Mouse (Mus musculus): ENCODE data around the gene Twnk. TPM values are rescaled to one million over a fixed set of nuclear protein-coding genes. Genes with fewer than 3 reads are reported as not detected.

The Twnk gene
- total RNA-seq, 2 experiments from 2014 or later: 12.9 to 14.8 TPM

DNA sequence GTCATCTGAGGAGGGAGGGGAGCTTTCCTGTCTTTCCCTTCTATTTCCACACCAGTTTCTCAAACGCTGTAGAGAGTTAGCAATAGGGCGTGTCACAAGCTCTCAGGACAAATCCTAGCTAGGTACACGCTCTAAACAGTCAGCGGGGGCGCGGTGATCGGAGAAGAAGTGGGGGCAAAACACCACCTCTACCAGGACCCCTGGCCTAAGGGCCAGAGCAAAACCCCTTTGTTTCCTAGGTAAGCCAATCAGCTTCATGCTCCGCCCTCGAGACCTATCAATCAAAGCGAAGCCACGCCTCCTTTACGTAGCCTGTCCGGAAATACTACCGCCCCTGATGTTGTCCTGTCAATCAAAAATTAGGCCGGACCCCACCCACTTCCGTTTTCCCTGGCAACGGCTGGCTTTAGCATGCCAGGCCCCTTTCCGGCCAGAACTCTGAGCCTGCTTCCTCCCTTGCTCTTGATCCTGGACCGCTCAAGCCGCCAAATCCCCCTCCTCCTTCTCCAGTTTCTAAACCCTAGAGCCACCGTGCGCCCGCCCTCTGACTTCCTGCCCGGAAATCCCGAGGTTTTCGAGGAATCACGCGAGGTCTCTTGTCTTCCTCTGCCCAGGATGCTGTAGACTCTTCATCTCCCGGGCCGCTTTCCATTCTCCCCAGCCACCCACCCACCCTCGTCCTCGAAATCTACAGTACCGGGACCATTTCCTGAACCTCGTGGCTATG, 52.8 kb downstream of the Twnk start:
- peak overlapping the region; percentile 94 for H3K27ac ChIP-seq
- no peak for TF ChIP-seq CTCF (IDR thresholded peaks at IDR 0.05)
- intact Hi-C loops (cut with DNase I): loop anchor here (2.0 kb wide), 1 partner anchor 17 kb away; the partner anchor contains the start of gene Kazald1

DNA sequence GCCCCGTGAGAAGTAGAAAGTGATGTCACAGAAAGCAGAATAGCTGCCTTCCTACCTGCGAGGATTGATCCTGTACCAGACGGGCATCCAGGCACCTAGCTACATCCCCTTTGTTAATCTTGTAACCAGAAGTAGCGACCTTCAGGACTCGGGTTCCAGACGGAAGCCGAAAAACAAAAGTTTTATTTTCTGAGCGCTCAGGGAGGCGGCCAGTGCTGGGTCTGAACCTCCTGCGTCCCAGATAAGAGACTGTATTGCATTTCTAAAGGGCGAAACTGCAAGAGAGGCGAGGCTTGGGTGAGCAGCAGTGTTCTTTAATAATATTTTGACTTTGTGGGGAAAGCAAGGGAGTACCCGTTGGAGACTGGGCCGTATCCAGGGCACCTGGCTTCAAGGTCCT, 53.4 kb downstream of the Twnk start:
- TF ChIP-seq CTCF (IDR thresholded peaks at IDR 0.05): no peak

More for the DNA sequence above, 52.8 kb downstream of the Twnk start:
- peak overlapping the region; percentile 46 for H3K4me3 ChIP-seq
- DNase-seq (ENCODE audit: extremely low spot score in 1 of 2, low spot score in 2 of 2): peak; percentile 87

More for the DNA sequence above, 53.4 kb downstream of the Twnk start:
- peak overlapping the region; percentile 46 for H3K4me3 ChIP-seq
- no peak for DNase-seq (ENCODE audit: extremely low spot score in 1 of 2, low spot score in 2 of 2)
- intact Hi-C loops (cut with DNase I): loop anchor here (2.0 kb wide), 1 partner anchor 16 kb away; the partner anchor contains the start of gene Kazald1
- H3K27ac ChIP-seq: peak overlapping the region; percentile 94

Other genes starting within 250 kb of the Twnk start
- gene Pax2, start 249.6 kb upstream of the Twnk start, total RNA-seq (2021): under 1 TPM; 0.14 to 0.28 TPM
- gene Slf2, start 74.5 kb upstream of the Twnk start, total RNA-seq (2021): 10 to 100 TPM; 37.2 to 41.8 TPM
- gene Sema4g, start 16.6 kb upstream of the Twnk start, total RNA-seq (2021): 10 to 100 TPM; 19.4 to 24.4 TPM
- gene Mrpl43, start 779 bp downstream of the Twnk start, total RNA-seq (2021): 10 to 100 TPM; 40.9 to 41.8 TPM
- 10 to 100 TPM; 36.5 to 39.1 TPM for gene Lzts2, start 8.8 kb downstream of the Twnk start, total RNA-seq (2021)
- 1 to 10 TPM; 5.2 to 6.1 TPM for gene Pdzd7, start 40.1 kb downstream of the Twnk start, total RNA-seq (2021)
- 100 to 1,000 TPM; 120 to 125 TPM for gene Sfxn3, start 41.8 kb downstream of the Twnk start, total RNA-seq (2021)
- gene Kazald1, start 69.6 kb downstream of the Twnk start, total RNA-seq (2021): 1 to 10 TPM; 4.3 to 5.5 TPM
- not detected for gene Tlx1, start 145.0 kb downstream of the Twnk start, total RNA-seq (2021)
- not detected for gene Lbx1, start 230.1 kb downstream of the Twnk start, total RNA-seq (2021)

All from left cerebral cortex, adult 2 months (tissue).